Mouse (Mus musculus): Measurements from ENCODE around the gene Arl10. TPM values are rescaled to one million over a fixed set of nuclear protein-coding genes. Genes with fewer than 3 reads are reported as not detected.

The Arl10 gene
- polyA plus RNA-seq, 1 experiment from 2014 or later, result 100 TPM

DNA sequence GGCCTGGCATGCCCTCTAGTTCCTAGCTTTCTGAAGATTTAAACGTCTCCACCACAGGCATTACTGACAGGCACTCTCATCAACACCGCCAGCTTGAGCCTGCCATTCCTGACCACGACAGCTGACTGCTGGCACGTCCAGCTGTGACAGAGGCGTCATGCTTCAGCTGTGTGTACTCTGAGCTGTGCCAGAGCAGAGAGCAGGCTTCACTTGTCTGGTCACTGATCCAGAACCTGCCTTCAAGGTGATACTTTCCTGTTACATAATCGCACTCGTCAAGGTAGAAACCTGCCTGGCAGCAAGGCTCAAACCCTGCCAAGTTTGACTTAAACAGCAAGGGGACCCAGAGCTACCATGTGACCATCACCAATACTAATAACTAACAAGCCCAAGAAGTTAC lies 12.3 kb upstream of the Arl10 start:
- WGBS, result 76% methylated on average over 7 of the region's 7 CpGs
- H3K27ac ChIP-seq (ENCODE audit: low read depth, low read length), result no peak overlapping the region
- H3K4me1 ChIP-seq (ENCODE audit: control insufficient read depth, insufficient read depth, low read depth, low read length), result peaks cover 13% of the 10 kb centered on the region
- no peak for ATAC-seq
- H3K4me3 ChIP-seq (ENCODE audit: low read length), result no peak overlapping the region
- H3K9ac ChIP-seq (ENCODE audit: low read depth, low read length), result no peak overlapping the region
- H3K4me2 ChIP-seq (ENCODE audit: low read length), result no peak overlapping the region
- H3K9me3 ChIP-seq (ENCODE audit: control insufficient read depth, low read length), result no peaks in the 10 kb centered on the region
- H3K27me3 ChIP-seq (replicated peaks; ENCODE audit: control insufficient read depth, insufficient read depth, low read length), result no peaks in the 10 kb centered on the region
- peaks cover 38% of the 10 kb centered on the region for H3K36me3 ChIP-seq (ENCODE audit: control insufficient read depth, insufficient read depth, low read length)

DNA sequence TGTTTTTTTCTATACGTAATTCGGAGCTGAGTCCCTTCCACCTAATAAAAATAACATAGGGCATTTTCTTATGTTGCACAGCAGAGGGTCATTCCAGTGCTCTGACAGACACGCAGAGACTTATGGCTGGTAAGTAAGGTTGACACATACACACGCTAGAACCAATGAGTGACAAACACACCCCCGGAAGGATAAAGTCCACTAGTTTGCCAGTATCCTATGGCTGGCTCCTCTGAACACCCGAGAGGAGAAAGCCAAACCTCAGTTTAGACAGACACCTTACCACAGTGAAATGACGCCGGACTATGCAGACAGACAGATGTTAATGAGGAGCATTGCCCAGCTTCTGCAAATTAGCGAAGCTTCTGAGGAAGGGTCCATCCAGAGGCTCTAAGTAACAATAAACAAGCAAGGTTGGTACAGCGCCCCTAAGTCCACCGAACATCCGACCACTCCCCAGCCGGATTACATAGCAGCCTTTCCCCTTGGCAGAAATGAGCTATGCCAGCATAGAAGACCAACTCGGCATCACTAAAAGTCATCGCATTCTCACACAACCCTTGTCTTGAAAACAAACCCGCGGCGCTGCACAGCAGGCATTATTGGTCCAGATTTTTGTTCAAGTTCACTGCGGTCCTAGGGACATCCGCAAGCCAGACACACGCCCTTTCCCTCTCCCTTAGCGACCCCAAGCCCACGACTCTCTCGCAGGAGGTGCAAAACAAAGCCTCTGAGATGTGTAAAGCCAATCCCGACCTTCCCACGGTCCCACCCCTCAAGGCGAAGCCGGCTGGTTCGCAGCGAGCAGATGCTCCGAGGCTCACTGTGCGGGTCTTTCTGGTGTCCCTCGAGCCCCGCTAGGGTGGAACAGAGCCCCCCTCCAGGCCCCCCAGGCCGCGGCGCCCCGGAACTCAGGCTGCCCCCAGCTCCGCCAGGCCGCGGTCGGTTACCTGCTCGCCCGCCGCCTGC lies 10.3 kb upstream of the Arl10 start:
- H3K4me2 ChIP-seq (ENCODE audit: low read length), result peak overlapping the region; percentile 78
- ATAC-seq, result peak; percentile 79
- no peaks in the 10 kb centered on the region for H3K9me3 ChIP-seq (ENCODE audit: control insufficient read depth, low read length)
- H3K9ac ChIP-seq (ENCODE audit: low read depth, low read length), result peak overlapping the region; percentile 97
- 10% methylated on average over 42 of the region's 45 CpGs for WGBS
- peaks cover 13% of the 10 kb centered on the region for H3K4me1 ChIP-seq (ENCODE audit: control insufficient read depth, insufficient read depth, low read depth, low read length)
- no peaks in the 10 kb centered on the region for H3K27me3 ChIP-seq (replicated peaks; ENCODE audit: control insufficient read depth, insufficient read depth, low read length)
- peak overlapping the region; percentile 86 for H3K27ac ChIP-seq (ENCODE audit: low read depth, low read length)
- peak overlapping the region; percentile 95 for H3K4me3 ChIP-seq (ENCODE audit: low read length)
- peaks cover 21% of the 10 kb centered on the region for H3K36me3 ChIP-seq (ENCODE audit: control insufficient read depth, insufficient read depth, low read length)

DNA sequence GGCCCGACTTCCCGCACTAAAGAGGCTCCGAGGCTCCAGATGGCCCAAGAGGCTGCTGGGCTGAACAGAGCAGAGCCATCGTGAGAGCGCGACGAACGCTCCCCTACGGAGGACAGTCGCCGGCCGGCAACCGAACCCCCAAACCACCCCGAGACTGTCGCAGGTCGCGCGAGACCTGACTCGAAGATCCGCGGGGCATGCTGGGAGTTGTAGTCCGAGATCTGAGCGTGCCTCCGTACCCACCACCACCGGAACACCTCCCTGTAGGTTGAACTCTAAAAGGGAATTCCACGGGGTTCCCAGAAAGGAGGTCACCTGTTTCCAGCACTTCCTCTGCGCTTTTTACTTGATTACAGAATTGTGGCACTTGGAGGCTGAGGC lies 9.6 kb upstream of the Arl10 start, which contains the start of gene 4833439L19Rik:
TSS of gene 4833439L19Rik (minus strand) at position 235 of the 381 bp plus-strand sequence.
- Histone ChIP-seq H3K9me3 (ENCODE audit: control insufficient read depth, low read length) (no peaks in the 10 kb centered on the region), H3K36me3 (ENCODE audit: control insufficient read depth, insufficient read depth, low read length) (peaks cover 16% of the 10 kb centered on the region; the same call in 1 of the 2 replicates), H3K27me3 (replicated peaks; ENCODE audit: control insufficient read depth, insufficient read depth, low read length) (no peaks in the 10 kb centered on the region), H3K4me2 (ENCODE audit: low read length) (peak within 1 kb of the TSS; percentile 81), H3K4me1 (ENCODE audit: control insufficient read depth, insufficient read depth, low read depth, low read length) (peaks cover 13% of the 10 kb centered on the region), H3K4me3 (ENCODE audit: low read length) (peak within 1 kb of the TSS; percentile 95), H3K27ac (ENCODE audit: low read depth, low read length) (peak within 1 kb of the TSS; percentile 86), H3K9ac (ENCODE audit: low read depth, low read length) (peak within 1 kb of the TSS; percentile 97)
- peak; percentile 97 for ATAC-seq
- WGBS, result under 1% methylated on average over 27 of the region's 27 CpGs

DNA sequence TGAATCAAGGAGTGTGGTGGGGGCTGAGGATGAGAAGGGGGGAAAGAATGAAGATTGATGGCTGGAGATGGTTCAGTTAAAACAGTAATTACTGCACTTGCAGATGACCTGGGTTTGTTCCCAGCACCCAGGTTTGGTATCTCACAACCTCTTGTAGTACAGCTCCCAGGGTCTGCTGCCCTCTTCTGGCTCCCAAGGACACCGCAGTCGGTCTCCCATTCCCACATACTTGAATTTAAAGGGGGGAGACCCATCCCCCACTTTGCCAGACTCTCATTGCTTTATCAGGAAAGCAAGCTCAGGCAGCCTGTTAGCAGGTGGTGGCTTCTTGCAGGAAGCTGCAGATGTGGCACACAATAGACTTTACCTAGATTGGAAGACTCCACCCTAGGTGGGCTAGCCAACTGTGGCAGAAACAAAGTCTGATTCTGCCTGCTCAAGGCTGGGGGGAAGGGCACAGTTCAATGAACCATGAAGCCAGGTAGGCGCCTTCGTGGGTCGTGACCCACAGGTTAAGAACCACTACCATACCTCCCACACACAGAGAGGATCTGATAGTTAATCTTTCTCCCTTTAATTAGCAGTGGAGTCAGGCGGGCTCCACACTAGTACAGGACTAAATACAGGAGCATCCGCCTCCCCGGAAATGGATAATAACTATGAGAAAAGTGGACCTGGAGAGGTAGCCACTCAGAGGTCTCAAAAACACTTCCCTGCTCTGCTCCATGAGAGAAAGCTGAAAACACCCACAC lies 9.0 kb upstream of the Arl10 start:
- WGBS, result 41% methylated on average over 8 of the region's 8 CpGs
- H3K27me3 ChIP-seq (replicated peaks; ENCODE audit: control insufficient read depth, insufficient read depth, low read length), result no peaks in the 10 kb centered on the region

DNA sequence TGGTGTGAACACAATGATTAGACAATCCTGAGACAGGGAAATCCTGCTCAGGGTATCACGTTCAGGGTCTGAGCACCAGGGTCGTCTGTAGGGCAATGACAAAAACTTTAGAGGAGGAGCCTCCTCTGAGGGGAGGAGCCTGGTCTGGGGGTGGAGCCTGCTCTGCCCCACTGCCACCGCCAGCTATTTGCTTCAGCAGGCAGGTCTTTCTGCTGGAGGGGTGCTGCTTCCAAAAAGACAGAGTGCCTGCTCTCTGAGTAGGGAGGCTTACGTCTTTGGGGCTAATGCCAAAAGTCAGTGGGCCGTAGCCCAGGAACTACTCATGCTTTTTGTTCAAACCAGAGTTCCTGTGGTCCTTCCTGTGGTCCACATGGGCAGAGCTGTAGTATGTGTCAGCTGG lies 6.4 kb upstream of the Arl10 start:
- H3K27ac ChIP-seq (ENCODE audit: low read depth, low read length), result no peak overlapping the region
- peaks cover 13% of the 10 kb centered on the region for H3K4me1 ChIP-seq (ENCODE audit: control insufficient read depth, insufficient read depth, low read depth, low read length)
- H3K9ac ChIP-seq (ENCODE audit: low read depth, low read length), result no peak overlapping the region
- no peaks in the 10 kb centered on the region for H3K9me3 ChIP-seq (ENCODE audit: control insufficient read depth, low read length)
- no peak overlapping the region for H3K4me2 ChIP-seq (ENCODE audit: low read length)
- no peak for ATAC-seq
- 41% methylated on average over 5 of the region's 5 CpGs for WGBS
- no peak overlapping the region for H3K4me3 ChIP-seq (ENCODE audit: low read length)
- no peaks in the 10 kb centered on the region for H3K36me3 ChIP-seq (ENCODE audit: control insufficient read depth, insufficient read depth, low read length)
- H3K27me3 ChIP-seq (replicated peaks; ENCODE audit: control insufficient read depth, insufficient read depth, low read length), result peaks cover 3% of the 10 kb centered on the region; the same call in 1 of the 2 replicates

More for the DNA sequence above, 9.0 kb upstream of the Arl10 start:
- H3K4me1 ChIP-seq (ENCODE audit: control insufficient read depth, insufficient read depth, low read depth, low read length), result peaks cover 13% of the 10 kb centered on the region
- ATAC-seq, result peak; percentile 35
- H3K4me2 ChIP-seq (ENCODE audit: low read length), result peak overlapping the region; percentile 81
- H3K4me3 ChIP-seq (ENCODE audit: low read length), result peak overlapping the region; percentile 95
- H3K9me3 ChIP-seq (ENCODE audit: control insufficient read depth, low read length), result no peaks in the 10 kb centered on the region
- H3K36me3 ChIP-seq (ENCODE audit: control insufficient read depth, insufficient read depth, low read length), result peaks cover 14% of the 10 kb centered on the region; the same call in 1 of the 2 replicates
- peak overlapping the region; percentile 41; the same call in 1 of the 2 replicates for H3K9ac ChIP-seq (ENCODE audit: low read depth, low read length)
- peak overlapping the region; percentile 86; the same call in 1 of the 2 replicates for H3K27ac ChIP-seq (ENCODE audit: low read depth, low read length)

DNA sequence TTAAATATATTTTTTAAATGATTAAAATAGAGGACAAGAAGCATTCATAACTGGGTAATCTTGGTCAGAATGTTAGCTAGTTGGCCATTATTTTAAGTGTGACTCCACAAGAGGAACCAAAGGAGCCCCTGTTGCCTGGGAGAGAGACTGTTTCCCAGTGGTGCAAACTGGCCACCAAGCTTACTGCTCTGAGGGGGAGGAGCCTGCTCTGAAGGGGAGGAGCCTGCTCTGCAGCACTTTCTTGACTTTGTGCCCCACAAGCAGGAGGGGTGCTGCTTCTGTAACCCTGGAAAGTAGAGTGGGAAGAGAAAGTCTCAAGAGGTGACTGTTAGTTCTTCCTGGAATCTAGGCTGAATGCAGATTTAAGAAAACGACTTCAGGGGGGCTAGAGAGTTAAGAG lies 5.5 kb upstream of the Arl10 start:
- Histone ChIP-seq H3K27ac (ENCODE audit: low read depth, low read length) (no peak overlapping the region), H3K9ac (ENCODE audit: low read depth, low read length) (no peak overlapping the region), H3K9me3 (ENCODE audit: control insufficient read depth, low read length) (no peaks in the 10 kb centered on the region), H3K27me3 (replicated peaks; ENCODE audit: control insufficient read depth, insufficient read depth, low read length) (peaks cover 3% of the 10 kb centered on the region; the same call in 1 of the 2 replicates), H3K4me2 (ENCODE audit: low read length) (no peak overlapping the region), H3K36me3 (ENCODE audit: control insufficient read depth, insufficient read depth, low read length) (no peaks in the 10 kb centered on the region), H3K4me1 (ENCODE audit: control insufficient read depth, insufficient read depth, low read depth, low read length) (peaks cover 6% of the 10 kb centered on the region), H3K4me3 (ENCODE audit: low read length) (no peak overlapping the region)
- WGBS, result 55% methylated on average over 1 of the region's 1 CpGs
- no peak for ATAC-seq

DNA sequence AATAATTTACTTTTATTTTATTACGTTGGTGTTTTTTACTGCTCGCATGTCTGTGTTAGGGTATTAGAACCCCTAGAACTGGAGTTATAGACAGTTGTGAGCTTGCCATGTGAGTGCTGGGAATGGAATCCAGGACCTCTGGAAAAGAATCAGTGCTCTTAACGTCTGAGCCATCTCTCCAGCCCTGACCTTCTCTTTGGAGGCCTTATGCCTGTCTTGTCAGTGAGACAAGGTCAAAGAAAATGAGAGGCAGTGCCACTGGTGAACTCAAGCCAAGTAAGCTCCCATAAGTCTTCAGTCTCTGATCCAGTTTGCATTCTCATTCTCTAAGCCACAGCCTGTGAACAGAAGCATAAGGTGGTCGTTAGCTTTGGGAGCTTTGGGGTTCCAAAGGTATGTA lies 4.1 kb upstream of the Arl10 start:
- no peak overlapping the region for H3K27ac ChIP-seq (ENCODE audit: low read depth, low read length)
- H3K36me3 ChIP-seq (ENCODE audit: control insufficient read depth, insufficient read depth, low read length), result no peaks in the 10 kb centered on the region
- H3K9ac ChIP-seq (ENCODE audit: low read depth, low read length), result no peak overlapping the region
- no peak for ATAC-seq
- H3K27me3 ChIP-seq (replicated peaks; ENCODE audit: control insufficient read depth, insufficient read depth, low read length), result peaks cover 3% of the 10 kb centered on the region; the same call in 1 of the 2 replicates
- H3K9me3 ChIP-seq (ENCODE audit: control insufficient read depth, low read length), result no peaks in the 10 kb centered on the region
- no peak overlapping the region for H3K4me2 ChIP-seq (ENCODE audit: low read length)
- peaks cover 7% of the 10 kb centered on the region; the same call in 1 of the 2 replicates for H3K4me1 ChIP-seq (ENCODE audit: control insufficient read depth, insufficient read depth, low read depth, low read length)
- H3K4me3 ChIP-seq (ENCODE audit: low read length), result no peak overlapping the region
- WGBS, result 73% methylated on average over 4 of the region's 4 CpGs

DNA sequence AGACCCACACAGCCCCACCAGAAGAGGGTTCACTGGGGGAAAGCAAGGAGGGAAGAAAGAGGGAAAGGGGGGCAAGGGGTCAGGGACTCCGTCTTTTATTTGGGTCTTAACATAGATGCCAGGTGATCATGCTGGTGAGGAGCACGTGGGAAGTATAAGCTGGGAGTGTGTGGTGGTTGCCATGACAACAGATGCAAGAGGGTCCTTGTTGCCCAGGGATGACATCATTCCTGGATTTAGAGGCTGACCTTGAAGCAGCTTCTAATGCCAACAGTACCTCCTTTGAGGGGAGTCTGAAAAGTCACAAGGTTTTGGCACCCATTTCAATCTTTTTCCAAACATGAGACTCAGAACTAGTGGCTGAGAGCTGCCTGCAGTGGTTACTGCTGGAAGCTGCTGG lies 3.2 kb upstream of the Arl10 start:
- no peak for ATAC-seq
- Histone ChIP-seq H3K4me1 (ENCODE audit: control insufficient read depth, insufficient read depth, low read depth, low read length) (peaks cover 15% of the 10 kb centered on the region), H3K27me3 (replicated peaks; ENCODE audit: control insufficient read depth, insufficient read depth, low read length) (peaks cover 3% of the 10 kb centered on the region; the same call in 1 of the 2 replicates), H3K27ac (ENCODE audit: low read depth, low read length) (no peak overlapping the region), H3K9me3 (ENCODE audit: control insufficient read depth, low read length) (no peaks in the 10 kb centered on the region), H3K4me3 (ENCODE audit: low read length) (no peak overlapping the region), H3K36me3 (ENCODE audit: control insufficient read depth, insufficient read depth, low read length) (peaks cover 1% of the 10 kb centered on the region; the same call in 1 of the 2 replicates), H3K9ac (ENCODE audit: low read depth, low read length) (no peak overlapping the region), H3K4me2 (ENCODE audit: low read length) (no peak overlapping the region)
- 33% methylated on average over 2 of the region's 2 CpGs for WGBS

Measured in hindbrain, embryonic 16.5 days (tissue).